Mouse (Mus musculus): ENCODE measurements around the gene Amhr2. TPM values are rescaled to one million over a fixed set of nuclear protein-coding genes. Genes with fewer than 3 reads are reported as not detected.
A peak's percentile ranks its signal among the peaks of the same experiment; 100 is the strongest.

Amhr2 gene
- polyA plus RNA-seq, 1 experiment from 2014 or later, result 0.10 TPM

GRCm38 (mm10) chr15:102461430-102462075 lies 16.4 kb downstream of the Amhr2 start:
- no peak overlapping the region for H3K4me2 ChIP-seq (ENCODE audit: low read length)
- no peak for ATAC-seq
- WGBS, result 88% methylated on average over 9 of the region's 9 CpGs
- H3K9me3 ChIP-seq (ENCODE audit: control insufficient read depth, low read length), result no peaks in the 10 kb centered on the region
- H3K27ac ChIP-seq (ENCODE audit: low read depth, low read length), result no peak overlapping the region
- H3K9ac ChIP-seq (ENCODE audit: low read depth, low read length), result no peak overlapping the region
- no peaks in the 10 kb centered on the region for H3K27me3 ChIP-seq (replicated peaks; ENCODE audit: control insufficient read depth, insufficient read depth, low read length)
- H3K4me3 ChIP-seq (ENCODE audit: low read length), result no peak overlapping the region
- H3K36me3 ChIP-seq (ENCODE audit: control insufficient read depth, insufficient read depth, low read length), result no peaks in the 10 kb centered on the region
- H3K4me1 ChIP-seq (ENCODE audit: control insufficient read depth, insufficient read depth, low read depth, low read length), result peaks cover 14% of the 10 kb centered on the region

DNA sequence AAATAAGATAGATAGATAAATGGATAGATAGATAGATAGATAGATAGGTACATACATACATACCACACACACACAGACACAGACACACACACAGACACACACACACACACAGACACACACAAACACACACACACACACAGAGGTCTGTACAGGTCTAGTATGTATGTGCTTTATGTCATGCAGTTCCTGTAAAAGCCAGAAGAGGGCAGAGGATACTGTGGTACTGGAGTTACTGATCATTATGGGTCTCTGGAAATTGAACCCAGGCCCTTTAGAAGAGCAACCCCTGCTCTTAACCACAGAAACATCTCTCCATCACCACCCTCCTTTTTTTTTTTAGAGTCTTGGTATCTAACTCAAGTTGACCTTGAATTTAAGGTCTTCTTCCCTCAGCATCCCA lies 18.5 kb downstream of the Amhr2 start:
- no peaks in the 10 kb centered on the region for H3K36me3 ChIP-seq (ENCODE audit: control insufficient read depth, insufficient read depth, low read length)
- H3K9me3 ChIP-seq (ENCODE audit: control insufficient read depth, low read length), result no peaks in the 10 kb centered on the region
- no peak overlapping the region for H3K4me2 ChIP-seq (ENCODE audit: low read length)
- ATAC-seq, result no peak
- H3K9ac ChIP-seq (ENCODE audit: low read depth, low read length), result no peak overlapping the region
- H3K27me3 ChIP-seq (replicated peaks; ENCODE audit: control insufficient read depth, insufficient read depth, low read length), result no peaks in the 10 kb centered on the region
- H3K27ac ChIP-seq (ENCODE audit: low read depth, low read length), result no peak overlapping the region
- H3K4me3 ChIP-seq (ENCODE audit: low read length), result no peak overlapping the region
- peaks cover 11% of the 10 kb centered on the region for H3K4me1 ChIP-seq (ENCODE audit: control insufficient read depth, insufficient read depth, low read depth, low read length)

- peaks cover 13% of the 10 kb centered on the region for H3K4me1 ChIP-seq (ENCODE audit: control insufficient read depth, insufficient read depth, low read depth, low read length)
- no peaks in the 10 kb centered on the region for H3K9me3 ChIP-seq (ENCODE audit: control insufficient read depth, low read length)
- ATAC-seq, result no peak
- H3K27ac ChIP-seq (ENCODE audit: low read depth, low read length), result no peak overlapping the region
- H3K27me3 ChIP-seq (replicated peaks; ENCODE audit: control insufficient read depth, insufficient read depth, low read length), result no peaks in the 10 kb centered on the region
- H3K4me2 ChIP-seq (ENCODE audit: low read length), result no peak overlapping the region
- no peak overlapping the region for H3K4me3 ChIP-seq (ENCODE audit: low read length)
- no peaks in the 10 kb centered on the region for H3K36me3 ChIP-seq (ENCODE audit: control insufficient read depth, insufficient read depth, low read length)
- no peak overlapping the region for H3K9ac ChIP-seq (ENCODE audit: low read depth, low read length)
- 96% methylated on average over 9 of the region's 9 CpGs for WGBS
These were observed 23.7 kb downstream of the Amhr2 start for GRCm38 (mm10) chr15:102468675-102469370.

- peak within 1 kb of the TSS; percentile 76 for H3K4me3 ChIP-seq (ENCODE audit: low read length)
- peak within 1 kb of the TSS; percentile 73 for H3K4me2 ChIP-seq (ENCODE audit: low read length)
- ATAC-seq, result peak; percentile 99
- H3K36me3 ChIP-seq (ENCODE audit: control insufficient read depth, insufficient read depth, low read length), result peaks cover 7% of the 10 kb centered on the region; the same call in 1 of the 2 replicates
- H3K9me3 ChIP-seq (ENCODE audit: control insufficient read depth, low read length), result no peaks in the 10 kb centered on the region
- under 1% methylated on average over 34 of the region's 40 CpGs for WGBS
- peak within 1 kb of the TSS; percentile 98 for H3K27ac ChIP-seq (ENCODE audit: low read depth, low read length)
- peaks cover 13% of the 10 kb centered on the region for H3K4me1 ChIP-seq (ENCODE audit: control insufficient read depth, insufficient read depth, low read depth, low read length)
- H3K27me3 ChIP-seq (replicated peaks; ENCODE audit: control insufficient read depth, insufficient read depth, low read length), result no peaks in the 10 kb centered on the region
- H3K9ac ChIP-seq (ENCODE audit: low read depth, low read length), result peak within 1 kb of the TSS; percentile 86
These were observed 25.0 kb downstream of the Amhr2 start, which contains the start of gene Pcbp2 for GRCm38 (mm10) chr15:102470183-102470604. Gene Pcbp2 (plus strand): TSS chr15:102470539.

- ATAC-seq, result peak; percentile 73
These were observed 25.6 kb downstream of the Amhr2 start for GRCm38 (mm10) chr15:102470605-102471294.

GRCm38 (mm10) chr15:102471295-102471645 lies 26.1 kb downstream of the Amhr2 start:
- ATAC-seq, result no peak
- Histone ChIP-seq H3K4me1 (ENCODE audit: control insufficient read depth, insufficient read depth, low read depth, low read length) (peaks cover 13% of the 10 kb centered on the region), H3K27me3 (replicated peaks; ENCODE audit: control insufficient read depth, insufficient read depth, low read length) (no peaks in the 10 kb centered on the region), H3K36me3 (ENCODE audit: control insufficient read depth, insufficient read depth, low read length) (peaks cover 14% of the 10 kb centered on the region), H3K9ac (ENCODE audit: low read depth, low read length) (peak overlapping the region; percentile 86), H3K4me3 (ENCODE audit: low read length) (peak overlapping the region; percentile 76), H3K9me3 (ENCODE audit: control insufficient read depth, low read length) (no peaks in the 10 kb centered on the region), H3K27ac (ENCODE audit: low read depth, low read length) (peak overlapping the region; percentile 98), H3K4me2 (ENCODE audit: low read length) (peak overlapping the region; percentile 73)
- WGBS, result under 1% methylated on average over 10 of the region's 10 CpGs

More at GRCm38 (mm10) chr15:102470605-102471294, 25.6 kb downstream of the Amhr2 start:
- peak overlapping the region; percentile 98 for H3K27ac ChIP-seq (ENCODE audit: low read depth, low read length)
- H3K9me3 ChIP-seq (ENCODE audit: control insufficient read depth, low read length), result no peaks in the 10 kb centered on the region
- peaks cover 13% of the 10 kb centered on the region for H3K4me1 ChIP-seq (ENCODE audit: control insufficient read depth, insufficient read depth, low read depth, low read length)
- H3K27me3 ChIP-seq (replicated peaks; ENCODE audit: control insufficient read depth, insufficient read depth, low read length), result no peaks in the 10 kb centered on the region
- peaks cover 12% of the 10 kb centered on the region for H3K36me3 ChIP-seq (ENCODE audit: control insufficient read depth, insufficient read depth, low read length)
- H3K4me3 ChIP-seq (ENCODE audit: low read length), result peak overlapping the region; percentile 76
- peak overlapping the region; percentile 73 for H3K4me2 ChIP-seq (ENCODE audit: low read length)
- peak overlapping the region; percentile 86 for H3K9ac ChIP-seq (ENCODE audit: low read depth, low read length)
- under 1% methylated on average over 34 of the region's 67 CpGs for WGBS

DNA sequence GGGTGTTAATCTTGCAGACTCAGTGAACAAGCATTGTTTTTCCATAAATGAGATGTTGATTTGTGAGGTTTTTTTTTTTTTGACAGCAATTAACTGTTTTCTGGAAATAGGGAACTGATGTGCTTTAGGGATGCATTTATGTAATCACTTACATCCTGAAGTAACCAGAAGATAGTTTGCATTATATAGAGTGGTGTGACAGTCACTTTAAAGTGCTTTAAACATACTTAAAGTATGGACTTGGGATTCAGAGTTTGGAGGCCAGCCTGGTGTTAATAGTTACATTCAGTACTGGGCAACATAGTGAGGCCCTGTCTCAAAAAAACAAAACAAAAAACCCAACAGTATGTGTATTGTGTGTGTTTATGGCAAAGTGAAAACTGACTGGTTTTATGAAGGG lies 26.6 kb downstream of the Amhr2 start:
- peaks cover 18% of the 10 kb centered on the region for H3K36me3 ChIP-seq (ENCODE audit: control insufficient read depth, insufficient read depth, low read length)
- no peaks in the 10 kb centered on the region for H3K9me3 ChIP-seq (ENCODE audit: control insufficient read depth, low read length)
- ATAC-seq, result no peak
- no peak overlapping the region for H3K9ac ChIP-seq (ENCODE audit: low read depth, low read length)
- H3K4me3 ChIP-seq (ENCODE audit: low read length), result peak overlapping the region; percentile 76; the same call in 1 of the 2 replicates
- no peaks in the 10 kb centered on the region for H3K27me3 ChIP-seq (replicated peaks; ENCODE audit: control insufficient read depth, insufficient read depth, low read length)
- H3K4me1 ChIP-seq (ENCODE audit: control insufficient read depth, insufficient read depth, low read depth, low read length), result peaks cover 13% of the 10 kb centered on the region
- H3K4me2 ChIP-seq (ENCODE audit: low read length), result peak overlapping the region; percentile 73
- H3K27ac ChIP-seq (ENCODE audit: low read depth, low read length), result no peak overlapping the region

DNA sequence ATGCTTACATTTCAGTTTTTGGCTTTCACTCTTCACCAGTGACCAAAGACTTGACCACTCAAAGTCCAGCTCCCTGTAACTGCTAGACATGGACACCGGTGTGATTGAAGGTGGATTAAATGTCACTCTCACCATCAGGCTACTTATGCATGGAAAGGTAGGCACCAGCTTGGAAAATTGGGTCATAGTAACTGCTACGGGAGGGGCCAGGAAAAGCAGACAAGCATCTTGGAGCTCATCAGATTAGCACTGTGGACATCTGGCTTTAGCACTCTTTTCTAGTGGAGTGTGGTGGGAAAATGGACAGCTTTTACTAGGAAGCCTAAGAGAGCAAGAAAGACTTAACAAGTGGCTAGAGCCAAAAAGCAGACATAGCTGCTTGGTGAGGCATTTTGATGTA lies 28.1 kb downstream of the Amhr2 start:
- Histone ChIP-seq H3K36me3 (ENCODE audit: control insufficient read depth, insufficient read depth, low read length) (peaks cover 24% of the 10 kb centered on the region), H3K4me2 (ENCODE audit: low read length) (no peak overlapping the region), H3K27ac (ENCODE audit: low read depth, low read length) (no peak overlapping the region), H3K9me3 (ENCODE audit: control insufficient read depth, low read length) (no peaks in the 10 kb centered on the region), H3K4me3 (ENCODE audit: low read length) (no peak overlapping the region), H3K9ac (ENCODE audit: low read depth, low read length) (no peak overlapping the region), H3K4me1 (ENCODE audit: control insufficient read depth, insufficient read depth, low read depth, low read length) (peaks cover 13% of the 10 kb centered on the region), H3K27me3 (replicated peaks; ENCODE audit: control insufficient read depth, insufficient read depth, low read length) (no peaks in the 10 kb centered on the region)
- ATAC-seq, result no peak
- WGBS, result 70% methylated on average over 2 of the region's 2 CpGs

- Histone ChIP-seq H3K27ac (ENCODE audit: low read depth, low read length) (no peak overlapping the region), H3K4me2 (ENCODE audit: low read length) (no peak overlapping the region), H3K36me3 (ENCODE audit: control insufficient read depth, insufficient read depth, low read length) (peaks cover 30% of the 10 kb centered on the region), H3K27me3 (replicated peaks; ENCODE audit: control insufficient read depth, insufficient read depth, low read length) (no peaks in the 10 kb centered on the region), H3K4me1 (ENCODE audit: control insufficient read depth, insufficient read depth, low read depth, low read length) (peaks cover 13% of the 10 kb centered on the region), H3K9ac (ENCODE audit: low read depth, low read length) (no peak overlapping the region), H3K4me3 (ENCODE audit: low read length) (no peak overlapping the region), H3K9me3 (ENCODE audit: control insufficient read depth, low read length) (no peaks in the 10 kb centered on the region)
- WGBS, result 95% methylated on average over 2 of the region's 2 CpGs
- ATAC-seq, result no peak
These were observed 29.4 kb downstream of the Amhr2 start for GRCm38 (mm10) chr15:102474520-102474919.

All from hindbrain, embryonic 16.5 days (tissue).